ENCODE assay signal across 9 mouse cellular contexts in genomic region chr7:127894480-127894879, GRCm38 (mm10). TPM values are rescaled to one million over a fixed set of nuclear protein-coding genes. Genes with fewer than 3 reads are reported as not detected.
DNase-seq lines count a peak whose midpoint lies in the region; ATAC-seq and TF ChIP-seq lines count a peak whose summit lies in the region.
"Had no signal": no experiment of that assay in that cellular context is flagged by ENCODE, and none has a peak within 500 bp of the region (broad histone marks: within the 10 kb centered on the region; RNA-seq: fewer than 3 reads in every experiment).

No protein-coding gene starts in this region.

- H3K27ac ChIP-seq in cerebellum, adult 2 months (ENCODE audit: insufficient read depth, low read length): no peak overlapping the region
- H3K27ac ChIP-seq in hindbrain, embryonic 14.5 days: no peak overlapping the region
- H3K27ac ChIP-seq in lung, embryonic 15.5 days: peak overlapping the region; percentile 85

- WGBS in cerebellum, adult 2 months: 71% methylated on average over 5 of the region's 5 CpGs
- 93% methylated on average over 5 of the region's 5 CpGs for WGBS in hindbrain, embryonic 14.5 days
- 61% methylated on average over 5 of the region's 5 CpGs for WGBS in lung, embryonic 15.5 days

- H3K4me1 ChIP-seq in cerebellum, adult 2 months (ENCODE audit: control insufficient read depth, insufficient read depth, low read length): peaks cover 4% of the 10 kb centered on the region; the same call in 1 of the 2 replicates
- H3K4me1 ChIP-seq in hindbrain, embryonic 14.5 days (replicated peaks; ENCODE audit: control insufficient read depth, insufficient read depth, low read length): peaks cover 9% of the 10 kb centered on the region
- peaks cover 12% of the 10 kb centered on the region for H3K4me1 ChIP-seq in lung, embryonic 15.5 days

- no peak for DNase-seq in cerebellum, adult 2 months
- no peak for DNase-seq in cerebellum, adult 18-20 months
- peak; percentile 28 for DNase-seq in A20 (ENCODE audit: low read depth, low spot score)
- no peak for DNase-seq in hindbrain, embryonic 14.5 days (ENCODE audit: low spot score)
- no peak for DNase-seq in right cerebral cortex, postnatal 36 days (ENCODE audit: low spot score in 2 of 2)
- no peak for DNase-seq in embryo, embryonic 9.5 days (ENCODE audit: extremely low spot score)
- no peak for DNase-seq in cerebellum, postnatal 14 days

- peak overlapping the region; percentile 59; the same call in 1 of the 2 replicates for H3K9ac ChIP-seq in hindbrain, embryonic 14.5 days
- H3K9ac ChIP-seq in lung, embryonic 15.5 days: peak overlapping the region; percentile 69

- H3K36me3 ChIP-seq in hindbrain, embryonic 14.5 days (replicated peaks; ENCODE audit: control insufficient read depth, insufficient read depth): peaks cover 29% of the 10 kb centered on the region
- H3K36me3 ChIP-seq in lung, embryonic 15.5 days: peaks cover 14% of the 10 kb centered on the region

- no peaks in the 10 kb centered on the region for H3K9me3 ChIP-seq in hindbrain, embryonic 14.5 days (ENCODE audit: control insufficient read depth, low read length)
- no peaks in the 10 kb centered on the region for H3K9me3 ChIP-seq in lung, embryonic 15.5 days

- no peak for TF ChIP-seq POLR2A in cerebellum, adult 2 months (IDR thresholded peaks at IDR 0.05; ENCODE audit: borderline replicate concordance, insufficient read depth, low read length)

- ATAC-seq in hindbrain, embryonic 14.5 days (ENCODE audit: low FRiP score): no peak
- ATAC-seq in lung, embryonic 15.5 days (ENCODE audit: borderline replicate concordance, extremely low read depth, low FRiP score, low TSS enrichment): no peak

- no peak for TF ChIP-seq CTCF in cerebellum, adult 2 months (IDR thresholded peaks at IDR 0.05; ENCODE audit: borderline replicate concordance, insufficient read depth, low read depth, low read length)

- H3K27me3 ChIP-seq in cerebellum, adult 2 months (ENCODE audit: control insufficient read depth, insufficient read depth, low read length): no peaks in the 10 kb centered on the region
- H3K27me3 ChIP-seq in hindbrain, embryonic 14.5 days (ENCODE audit: control insufficient read depth, insufficient read depth, low read length): no peaks in the 10 kb centered on the region
- H3K27me3 ChIP-seq in lung, embryonic 15.5 days: no peaks in the 10 kb centered on the region

- H3K4me3 ChIP-seq in cerebellum, adult 2 months (replicated peaks; ENCODE audit: insufficient read depth, low read depth, low read length): peak overlapping the region; percentile 66
- peak overlapping the region; percentile 47; the same call in 1 of the 2 replicates for H3K4me3 ChIP-seq in hindbrain, embryonic 14.5 days (replicated peaks; ENCODE audit: low read length)
- H3K4me3 ChIP-seq in lung, embryonic 15.5 days: peak overlapping the region; percentile 72

- H3K4me2 ChIP-seq in hindbrain, embryonic 14.5 days (replicated peaks): peak overlapping the region; percentile 57
- peak overlapping the region; percentile 90 for H3K4me2 ChIP-seq in lung, embryonic 15.5 days

RNA-seq across cellular contexts. Expression of gene Gm21974, which starts 0.8 kb away (rescaled TPM):
- not detected in 2 replicates for polyA plus RNA-seq in cerebellum, adult 2 months (2012; rRNA removed)
- not detected in 2 replicates for polyA plus RNA-seq in hindbrain, embryonic 14.5 days (2014; fragmentation: Nextera tagmentation; extraction: Ambion mirVana)
- polyA plus RNA-seq in lung, embryonic 15.5 days (2015; fragmentation: Nextera tagmentation; extraction: Ambion mirVana): not detected in 2 replicates
- polyA plus RNA-seq: macrophage had no signal

RNA-seq across cellular contexts. Expression of gene Vkorc1, which starts 0.9 kb away (rescaled TPM):
- polyA plus RNA-seq in cerebellum, adult 2 months (2012; rRNA removed): 61.5 and 63.1 TPM in 2 replicates
- 71.9 and 81.8 TPM in 2 replicates for polyA plus RNA-seq in hindbrain, embryonic 14.5 days (2014; fragmentation: Nextera tagmentation; extraction: Ambion mirVana)
- polyA plus RNA-seq in lung, embryonic 15.5 days (2015; fragmentation: Nextera tagmentation; extraction: Ambion mirVana): 150 and 156 TPM in 2 replicates

RNA-seq across cellular contexts. Expression of gene Prss53, which starts 3.7 kb away (rescaled TPM):
- 5.3 and 6.3 TPM in 2 replicates for polyA plus RNA-seq in cerebellum, adult 2 months (2012; rRNA removed)
- polyA plus RNA-seq in hindbrain, embryonic 14.5 days (2014; fragmentation: Nextera tagmentation; extraction: Ambion mirVana): 0.83 and 1.1 TPM in 2 replicates
- 1.1 and 1.4 TPM in 2 replicates for polyA plus RNA-seq in lung, embryonic 15.5 days (2015; fragmentation: Nextera tagmentation; extraction: Ambion mirVana)
- polyA plus RNA-seq: macrophage had no signal

RNA-seq across cellular contexts. Expression of gene Bckdk, which starts 9.4 kb away (rescaled TPM):
- 69.7 and 71.5 TPM in 2 replicates for polyA plus RNA-seq in cerebellum, adult 2 months (2012; rRNA removed)
- 65.5 and 69.2 TPM in 2 replicates for polyA plus RNA-seq in hindbrain, embryonic 14.5 days (2014; fragmentation: Nextera tagmentation; extraction: Ambion mirVana)
- polyA plus RNA-seq in lung, embryonic 15.5 days (2015; fragmentation: Nextera tagmentation; extraction: Ambion mirVana): 134 and 142 TPM in 2 replicates

RNA-seq across cellular contexts. Expression of gene Kat8, which starts 17.8 kb away (rescaled TPM):
- 49.1 and 50.0 TPM in 2 replicates for polyA plus RNA-seq in cerebellum, adult 2 months (2012; rRNA removed)
- 42.1 and 46.0 TPM in 2 replicates for polyA plus RNA-seq in hindbrain, embryonic 14.5 days (2014; fragmentation: Nextera tagmentation; extraction: Ambion mirVana)
- polyA plus RNA-seq in lung, embryonic 15.5 days (2015; fragmentation: Nextera tagmentation; extraction: Ambion mirVana): 39.5 and 44.3 TPM in 2 replicates
